Mouse (Mus musculus): ENCODE data around the gene Zfp362.

Zfp362 gene

GRCm38 (mm10) chr4:128730271-128730670 lies 75.6 kb downstream of the Zfp362 start:
- no peak for DNase-seq (ENCODE audit: low read depth, low spot score)

- no peak for DNase-seq (ENCODE audit: low read depth, low spot score)
Observed at GRCm38 (mm10) chr4:128729709-128730037, 76.2 kb downstream of the Zfp362 start.

GRCm38 (mm10) chr4:128729033-128729708 lies 76.7 kb downstream of the Zfp362 start:
- DNase-seq (ENCODE audit: low read depth, low spot score): no peak

- DNase-seq (ENCODE audit: low read depth, low spot score): no peak
Observed at GRCm38 (mm10) chr4:128728431-128728851, 77.4 kb downstream of the Zfp362 start.

GRCm38 (mm10) chr4:128727721-128728430 lies 78.0 kb downstream of the Zfp362 start:
- no peak for DNase-seq (ENCODE audit: low read depth, low spot score)

- peak; percentile 79 for DNase-seq (ENCODE audit: low read depth, low spot score)
Observed at GRCm38 (mm10) chr4:128727019-128727720, 78.7 kb downstream of the Zfp362 start.

GRCm38 (mm10) chr4:128724059-128724458 lies 81.8 kb downstream of the Zfp362 start:
- DNase-seq (ENCODE audit: low read depth, low spot score): no peak

GRCm38 (mm10) chr4:128723431-128723830 lies 82.4 kb downstream of the Zfp362 start:
- no peak for DNase-seq (ENCODE audit: low read depth, low spot score)

All from mesoderm, embryonic 11.5 days (tissue).